Mouse (Mus musculus) hindbrain, postnatal 0 days (tissue): ENCODE results near the gene Elk4. TPM values are rescaled to one million over a fixed set of nuclear protein-coding genes. Genes with fewer than 3 reads are reported as not detected.

ENCODE experiments used
- ATAC-seq: fragments of 200-750 bp; cut with Nextera tagmentation; 2 replicates; pipeline ENCODE4 v1.8.0; 2017; ENCODE audit warnings: mild to moderate bottlenecking, moderate TSS enrichment, moderate library complexity
- DNase-seq: peaks from one replicate; pipeline ENCODE4 v3.0.0-alpha.2; 2015; ENCODE audit warnings: low spot score
- H3K27ac ChIP-seq: fragments of 300-500 bp; sonication (generic); 2 replicates; pipeline ENCODE4 v1.5.1; 2014; ENCODE audit warnings: mild to moderate bottlenecking
- H3K27me3 ChIP-seq: fragments of 300-500 bp; sonication (generic); 2 replicates; pipeline ENCODE4 v1.6.1; 2014; ENCODE audit warnings: low read length, mixed read lengths; ENCODE audit not compliant: insufficient read depth
- H3K36me3 ChIP-seq: fragments of 300-500 bp; sonication (generic); 2 replicates; pipeline ENCODE4 v1.6.1; 2014; ENCODE audit warnings: low read length, mixed read lengths; ENCODE audit not compliant: insufficient read depth
- H3K4me1 ChIP-seq: fragments of 300-500 bp; sonication (generic); 2 replicates; pipeline ENCODE4 v1.6.1; 2014; ENCODE audit warnings: antibody characterized with exemption, low read length, mixed read lengths; ENCODE audit not compliant: insufficient read depth
- H3K4me2 ChIP-seq: fragments of 300-500 bp; sonication (generic); 2 replicates; pipeline ENCODE4 v1.6.1; 2014; ENCODE audit warnings: low read depth, mild to moderate bottlenecking, low read length, moderate library complexity, mixed read lengths
- H3K4me3 ChIP-seq: fragments of 300-500 bp; sonication (generic); 2 replicates; pipeline ENCODE4 v1.5.1; 2014; ENCODE audit warnings: low read length
- H3K9ac ChIP-seq: fragments of 300-500 bp; sonication (generic); replicated peaks from 2 replicates; pipeline ENCODE4 v1.6.1; 2014; ENCODE audit warnings: mild to moderate bottlenecking, low read length, moderate library complexity, mixed read lengths
- H3K9me3 ChIP-seq: fragments of 300-500 bp; sonication (generic); 2 replicates; pipeline ENCODE4 v1.6.1; 2016; ENCODE audit warnings: low read length, mixed read lengths
- CTCF ChIP-seq: IDR thresholded peaks from 2 replicates; pipeline ENCODE4 v1.5.1; 2016; ENCODE audit warnings: antibody characterized with exemption, control low read depth, low read depth
- WGBS: fragments of 180-500 bp; shearing (Covaris S2); extraction: QIAGEN DNeasy Blood & Tissue Kit; methylation state at CpG from one replicate; pipeline ENCODE4 v1.1.7; 2014; 5-methylcytosine and 5-hydroxymethylcytosine counted together
- polyA plus RNA-seq: library from polyadenylated mRNA; unstranded; fragments of >200 nt; fragmentation: Nextera tagmentation; extraction: Ambion mirVana; gene quantifications from 2 replicates; pipeline ENCODE4 v1.2.1, GENCODE M21; 2015
- total RNA-seq: library from RNA; depleted of rRNA; stranded (reverse); fragments of >200 nt; gene quantifications from 2 replicates; pipeline ENCODE4 v1.2.3, GENCODE M21; 2014

Gene Elk4
- total and polyA plus RNA-seq, 2 experiments from 2014 or later: 8.2 to 22.4 TPM

DNA sequence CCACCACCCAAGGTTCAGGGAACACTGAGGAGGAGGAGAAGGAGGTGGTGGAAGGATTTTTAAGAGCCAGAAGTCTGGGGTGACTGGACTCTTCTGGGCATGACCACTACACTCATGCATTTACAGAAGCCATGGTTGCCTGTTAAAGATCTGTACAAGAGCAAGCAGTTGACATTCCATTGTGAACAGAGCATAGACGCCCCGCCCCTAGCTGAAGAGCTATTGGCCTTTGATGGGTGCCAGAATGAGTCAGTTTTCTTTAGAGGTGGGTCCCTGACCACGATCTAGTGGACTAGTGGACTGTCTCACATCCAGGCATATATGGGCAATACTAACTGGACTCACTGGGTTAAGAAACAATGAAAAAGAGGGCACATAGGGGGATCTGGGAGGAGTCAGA, 1.4 kb upstream of the Elk4 start:
- no peak for TF ChIP-seq CTCF
- WGBS: 84% methylated on average over 3 of the region's 3 CpGs
- Histone ChIP-seq H3K9me3 (no peaks in the 10 kb centered on the region), H3K27ac (no peak overlapping the region), H3K36me3 (no peaks in the 10 kb centered on the region), H3K9ac (no peak overlapping the region), H3K4me3 (no peak overlapping the region), H3K27me3 (no peaks in the 10 kb centered on the region), H3K4me2 (no peak overlapping the region), H3K4me1 (peaks cover 15% of the 10 kb centered on the region)
- no peak for ATAC-seq
- no peak for DNase-seq

DNA sequence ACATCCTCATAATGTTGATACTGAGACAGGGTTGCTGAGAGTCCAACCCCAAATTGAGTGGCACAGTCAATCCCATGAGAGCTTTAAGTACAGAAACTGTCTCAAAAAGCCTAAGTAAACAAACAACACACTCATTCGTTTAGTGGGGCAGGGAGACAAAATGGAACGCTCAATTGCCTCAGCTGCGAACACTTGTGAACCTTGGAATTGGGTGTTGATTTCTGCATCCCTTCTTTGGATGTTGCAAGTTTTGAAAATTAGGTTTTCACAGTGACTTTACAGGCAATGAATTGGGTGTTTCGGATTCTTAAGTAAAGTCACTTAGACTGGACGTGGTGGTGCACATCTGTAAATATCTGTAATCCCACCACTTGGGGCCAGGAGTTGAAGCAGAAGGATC, 686 bp upstream of the Elk4 start:
- peak overlapping the region; percentile 92 for H3K4me3 ChIP-seq
- DNase-seq (no peak), ATAC-seq (no peak)
- no peaks in the 10 kb centered on the region for H3K9me3 ChIP-seq
- 32% methylated on average over 5 of the region's 5 CpGs for WGBS
- TF ChIP-seq CTCF: no peak
- peak overlapping the region; percentile 98 for H3K27ac ChIP-seq
- no peak overlapping the region for H3K9ac ChIP-seq
- H3K4me1 ChIP-seq: peaks cover 15% of the 10 kb centered on the region
- no peaks in the 10 kb centered on the region for H3K36me3 ChIP-seq
- H3K4me2 ChIP-seq: peak overlapping the region; percentile 66
- no peaks in the 10 kb centered on the region for H3K27me3 ChIP-seq

DNA sequence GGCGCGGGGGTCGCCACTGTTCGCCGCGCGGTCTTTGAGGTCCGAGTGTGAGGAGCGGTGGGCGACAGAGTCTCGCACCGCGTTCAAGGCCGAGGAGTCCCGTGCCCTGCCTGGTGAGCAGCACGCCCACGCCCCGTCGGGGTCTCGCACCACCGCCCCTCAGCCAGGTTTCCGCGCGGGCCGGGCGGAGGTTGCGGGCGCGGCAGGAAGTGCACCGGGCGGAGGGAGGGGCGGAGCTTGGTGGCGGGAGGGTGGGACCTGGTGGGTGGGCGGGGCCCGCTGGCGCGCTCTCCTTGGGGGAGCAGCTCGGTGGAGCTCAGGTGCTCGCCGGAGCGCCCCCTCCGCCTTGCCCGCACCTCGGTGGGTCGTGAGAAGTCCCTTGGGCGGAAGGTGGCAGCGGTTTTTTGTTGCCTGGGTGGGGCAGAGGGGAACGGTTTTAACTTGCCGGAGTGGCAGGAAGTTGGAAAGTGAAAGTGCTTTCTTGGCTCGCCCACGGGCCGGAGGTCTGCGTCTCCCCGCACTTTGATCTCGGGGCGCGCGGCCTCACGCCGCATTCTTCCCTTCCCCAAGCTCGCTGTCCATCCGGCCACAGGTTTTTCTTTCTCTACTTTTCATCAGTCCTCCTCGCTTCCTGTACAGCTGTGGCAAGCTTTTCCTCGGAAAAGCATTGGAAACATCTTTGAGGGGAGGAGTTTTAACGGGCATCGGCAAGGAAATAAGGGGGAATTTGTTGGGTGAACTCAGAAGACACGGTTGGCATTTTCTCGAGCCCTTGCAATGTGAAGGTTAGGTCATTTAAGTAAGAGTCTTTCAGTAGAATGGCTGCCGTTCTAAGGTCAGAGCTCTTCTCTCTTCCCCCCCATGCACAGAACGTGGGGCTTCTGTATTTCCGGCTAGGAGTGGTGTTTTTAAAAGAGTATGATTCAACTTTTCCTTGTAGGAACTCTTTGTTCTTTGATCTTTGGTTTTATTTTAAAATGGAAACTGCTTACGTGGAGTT, 721 bp downstream of the Elk4 start:
- Histone ChIP-seq H3K27me3 (no peaks in the 10 kb centered on the region), H3K9ac (peak overlapping the region; percentile 94), H3K9me3 (no peaks in the 10 kb centered on the region), H3K4me2 (peak overlapping the region; percentile 66), H3K4me3 (peak overlapping the region; percentile 92), H3K27ac (peak overlapping the region; percentile 98), H3K36me3 (no peaks in the 10 kb centered on the region), H3K4me1 (peaks cover 15% of the 10 kb centered on the region)
- ATAC-seq (peak; percentile 90), DNase-seq (peak; percentile 88)
- TF ChIP-seq CTCF: no peak
- 1% methylated on average over 50 of the region's 72 CpGs for WGBS

DNA sequence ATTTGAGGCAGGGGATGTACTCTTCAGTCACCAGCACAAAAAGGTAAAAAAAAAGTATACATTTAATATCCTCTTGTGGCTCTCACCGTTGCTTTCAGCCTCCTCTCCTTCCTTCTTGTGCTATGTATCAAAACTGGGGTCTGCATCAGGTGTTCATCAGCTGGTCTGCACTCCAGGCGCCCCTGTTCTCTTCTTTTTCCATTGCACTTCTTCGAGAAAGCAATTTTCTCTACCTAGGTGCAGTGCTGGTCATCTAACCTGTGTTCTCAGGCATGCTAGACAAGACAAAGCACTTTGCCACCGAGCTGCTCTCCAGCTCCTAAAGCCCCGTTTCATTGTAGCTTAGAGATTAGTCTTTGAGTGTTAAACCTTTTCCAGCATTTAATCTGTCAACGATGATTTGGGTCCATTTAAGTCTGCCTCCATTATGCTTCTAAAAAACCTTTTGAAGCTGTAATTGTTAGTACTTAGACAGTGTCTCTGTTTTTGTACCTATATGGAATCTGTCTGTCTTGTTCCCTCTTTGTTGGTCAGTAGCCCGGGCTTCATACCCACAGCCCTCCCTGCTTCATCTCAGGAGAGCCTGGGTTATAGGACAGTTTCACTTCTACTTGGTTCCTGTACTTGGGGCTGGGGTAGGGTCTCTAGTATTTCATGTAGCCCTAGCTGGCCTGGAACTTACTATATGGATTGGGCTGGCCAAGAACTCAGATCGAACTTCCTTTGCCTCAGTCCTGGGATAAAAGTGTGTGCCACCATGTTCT, 1.7 kb downstream of the Elk4 start:
- Histone ChIP-seq H3K27me3 (no peaks in the 10 kb centered on the region), H3K36me3 (no peaks in the 10 kb centered on the region), H3K9ac (peak overlapping the region; percentile 94; the same call in 1 of the 2 replicates), H3K9me3 (no peaks in the 10 kb centered on the region), H3K4me2 (peak overlapping the region; percentile 66), H3K27ac (0 out of 2 replicates have a peak overlapping the region, but pooled peaks have one; percentile 98), H3K4me1 (peaks cover 15% of the 10 kb centered on the region), H3K4me3 (peak overlapping the region; percentile 92)
- 52% methylated on average over 8 of the region's 8 CpGs for WGBS
- no peak for TF ChIP-seq CTCF
- ATAC-seq (no peak), DNase-seq (no peak)

DNA sequence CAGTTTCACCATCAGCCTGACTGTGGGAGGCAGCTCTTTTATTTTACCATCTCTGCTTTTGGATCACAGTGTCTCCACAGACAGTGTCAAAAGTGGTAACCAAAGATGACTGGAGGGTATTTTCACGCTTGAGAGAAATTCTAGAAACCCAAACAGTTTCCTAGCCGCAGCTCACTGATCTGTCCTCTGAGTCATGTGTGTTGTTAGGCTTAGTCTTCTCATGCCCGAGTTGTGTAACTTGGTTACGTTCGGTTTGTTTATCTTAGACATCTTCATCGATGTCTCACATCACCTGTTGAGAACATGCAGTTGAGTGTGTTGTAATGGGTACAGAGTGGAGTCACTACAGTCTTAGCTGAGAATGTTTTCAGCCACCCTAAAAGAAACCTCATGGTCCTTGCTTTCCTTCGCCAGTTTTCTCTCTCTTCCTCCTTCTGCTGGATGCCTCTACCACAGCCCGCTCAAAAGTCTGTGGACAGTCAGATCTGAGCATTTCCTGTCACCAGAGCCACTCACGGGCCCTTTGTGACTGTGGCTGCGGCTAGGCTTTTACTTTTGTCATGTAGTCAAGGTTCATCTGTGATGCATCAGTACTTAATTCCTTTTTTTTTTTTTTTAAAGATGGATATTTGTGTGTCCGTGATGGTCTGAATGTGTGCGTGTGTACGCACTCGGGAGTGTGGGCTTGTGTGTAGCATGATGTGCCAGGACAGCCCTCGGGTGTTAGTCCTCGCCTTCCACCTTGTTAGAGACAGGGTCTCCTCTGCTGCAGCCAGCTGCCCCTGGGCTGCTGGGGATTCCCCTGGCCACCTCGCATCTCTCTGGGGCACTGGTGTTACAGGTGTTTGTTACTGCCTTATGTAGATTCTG, 3.5 kb downstream of the Elk4 start:
- Histone ChIP-seq H3K9me3 (no peaks in the 10 kb centered on the region), H3K4me3 (no peak overlapping the region), H3K4me2 (no peak overlapping the region), H3K27ac (no peak overlapping the region), H3K27me3 (no peaks in the 10 kb centered on the region), H3K4me1 (peaks cover 15% of the 10 kb centered on the region), H3K9ac (no peak overlapping the region), H3K36me3 (peaks cover 4% of the 10 kb centered on the region; the same call in 1 of the 2 replicates)
- TF ChIP-seq CTCF: no peak
- 86% methylated on average over 17 of the region's 17 CpGs for WGBS
- ATAC-seq (no peak), DNase-seq (no peak)

DNA sequence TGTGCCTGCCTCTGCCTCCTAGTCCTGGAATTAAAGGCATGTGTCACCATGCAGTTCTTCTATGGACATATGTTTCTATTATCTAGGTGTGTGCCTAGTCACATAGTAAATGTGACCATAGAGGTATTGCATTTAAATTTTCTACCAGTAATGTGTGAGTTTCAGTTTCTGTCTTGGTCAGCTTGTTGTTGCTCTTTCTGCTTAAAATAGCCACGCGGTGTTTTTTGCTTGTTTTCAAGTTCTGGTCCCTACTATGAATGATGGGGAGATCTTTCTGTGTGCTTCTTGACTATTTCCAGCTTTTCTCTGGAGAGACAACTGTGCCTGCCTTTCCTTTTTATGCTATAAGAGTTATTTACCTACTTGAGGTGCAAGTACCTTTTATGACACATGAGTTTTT, 4.4 kb downstream of the Elk4 start:
- Histone ChIP-seq H3K9me3 (no peaks in the 10 kb centered on the region), H3K4me1 (peaks cover 12% of the 10 kb centered on the region), H3K4me3 (no peak overlapping the region), H3K36me3 (peaks cover 4% of the 10 kb centered on the region; the same call in 1 of the 2 replicates), H3K27me3 (no peaks in the 10 kb centered on the region), H3K9ac (no peak overlapping the region), H3K4me2 (no peak overlapping the region), H3K27ac (no peak overlapping the region)
- ATAC-seq (no peak), DNase-seq (no peak)
- TF ChIP-seq CTCF: no peak
- WGBS: 69% methylated on average over 2 of the region's 2 CpGs
